Mouse (Mus musculus) MEL (cell line): Measurements from ENCODE around the gene Ttyh2. TPM values are rescaled to one million over a fixed set of nuclear protein-coding genes. Genes with fewer than 3 reads are reported as not detected.
A peak's percentile ranks its signal among the peaks of the same experiment; 100 is the strongest.

Source experiments
- DNase-seq: peaks from one replicate; pipeline ENCODE4 v3.0.0; 2011; ENCODE audit warnings: low read depth, low spot score
- H3K27ac ChIP-seq: 2 replicates; pipeline ENCODE4 v1.5.1; 2012; ENCODE audit warnings: low read depth, mild to moderate bottlenecking, control low read depth, low read length, moderate library complexity; ENCODE audit not compliant: control insufficient read depth
- H3K27me3 ChIP-seq, 2 experiments: fragments of 150-350 bp in 1 of 2; sonication (generic) in 1 of 2; 2 replicates each; pipeline ENCODE4 v1.6.1; 2012; ENCODE audit warnings: low read length in 2 of 2, mild to moderate bottlenecking in 2 of 2, improper control_type of control experiment in 1 of 2, moderate library complexity in 1 of 2; ENCODE audit not compliant: insufficient read depth in 2 of 2, control insufficient read depth in 1 of 2
- H3K36me3 ChIP-seq, 2 experiments: 2 replicates each; pipeline ENCODE4 v1.6.1; 2012 to 2014; ENCODE audit warnings: low read length in 2 of 2, improper control_type of control experiment in 1 of 2, inconsistent platforms in 1 of 2, mild to moderate bottlenecking in 1 of 2; ENCODE audit not compliant: insufficient read depth in 2 of 2, control insufficient read depth in 1 of 2
- H3K4me1 ChIP-seq, 2 experiments: fragments of 150-350 bp in 1 of 2; sonication (generic) in 1 of 2; 2 replicates each; pipeline ENCODE4 v1.6.1; 2012; ENCODE audit warnings: low read length in 2 of 2, improper control_type of control experiment in 1 of 2, mild to moderate bottlenecking in 1 of 2; ENCODE audit not compliant: insufficient read depth in 2 of 2, control insufficient read depth in 1 of 2
- H3K4me3 ChIP-seq, 2 experiments: fragments of 150-350 bp in 1 of 2; sonication (generic) in 1 of 2; 2 replicates each; pipeline ENCODE4 v1.5.1; 2012; ENCODE audit warnings: low read depth in 2 of 2, low read length in 2 of 2, mild to moderate bottlenecking in 2 of 2, moderate library complexity in 2 of 2, control low read depth in 1 of 2, improper control_type of control experiment in 1 of 2; ENCODE audit not compliant: control insufficient read depth in 1 of 2, insufficient read depth in 1 of 2
- H3K79me2 ChIP-seq: 2 replicates; pipeline ENCODE4 v1.6.1; 2012; ENCODE audit warnings: mild to moderate bottlenecking, low read length, moderate library complexity; ENCODE audit not compliant: control insufficient read depth, poor library complexity, insufficient read depth
- H3K9ac ChIP-seq: 2 replicates; pipeline ENCODE4 v1.6.1; 2012; ENCODE audit warnings: low read depth, mild to moderate bottlenecking, control low read depth, low read length, moderate library complexity; ENCODE audit not compliant: control insufficient read depth, poor library complexity, severe bottlenecking
- H3K9me3 ChIP-seq: fragments of 150-350 bp; sonication (generic); replicated peaks from 2 replicates; pipeline ENCODE4 v1.6.1; 2012; ENCODE audit warnings: mild to moderate bottlenecking, low read length, improper control_type of control experiment, moderate library complexity; ENCODE audit not compliant: insufficient read depth
- CHD1 ChIP-seq: IDR thresholded peaks from 2 replicates; pipeline ENCODE4 v1.6.1; 2012; ENCODE audit warnings: low read depth, mild to moderate bottlenecking, inconsistent platforms, low read length, improper control_type of control experiment
- CTCF ChIP-seq, 3 experiments: IDR thresholded peaks in 2 of 3; conservative IDR thresholded peaks in 1 of 3; 2 replicates each; pipeline ENCODE4 v1.5.1; 2011 to 2012; ENCODE audit warnings: low read length in 3 of 3, low read depth in 2 of 3, mild to moderate bottlenecking in 2 of 3, improper control_type of control experiment in 1 of 3, inconsistent platforms in 1 of 3, mixed read lengths in 1 of 3, moderate library complexity in 1 of 3; ENCODE audit not compliant: control insufficient read depth in 1 of 3, insufficient read depth in 1 of 3, poor library complexity in 1 of 3, severe bottlenecking in 1 of 3
- ELF1 ChIP-seq: IDR thresholded peaks from 2 replicates; pipeline ENCODE4 v1.6.1; 2014; ENCODE audit warnings: low read depth, mild to moderate bottlenecking, inconsistent platforms, low read length, improper control_type of control experiment, moderate library complexity
- EP300 ChIP-seq, 2 experiments: IDR thresholded peaks; 2 replicates each; pipeline ENCODE4 v1.6.1; 2011; ENCODE audit warnings: improper control_type of control experiment in 2 of 2, low read length in 2 of 2, low read depth in 1 of 2, mild to moderate bottlenecking in 1 of 2
- GABPA ChIP-seq: IDR thresholded peaks from 2 replicates; pipeline ENCODE4 v1.6.1; 2012; ENCODE audit warnings: low read depth, mild to moderate bottlenecking, inconsistent platforms, low read length, improper control_type of control experiment, moderate library complexity
- GATA1 ChIP-seq: IDR thresholded peaks from 2 replicates; pipeline ENCODE4 v1.6.1; 2011; ENCODE audit warnings: low read depth, low read length, improper control_type of control experiment
- KAT2A ChIP-seq: conservative IDR thresholded peaks from 2 replicates; pipeline ENCODE4 v1.6.1; 2012; ENCODE audit warnings: low read depth, low read length, improper control_type of control experiment, inconsistent platforms
- MAZ ChIP-seq: IDR thresholded peaks from 2 replicates; pipeline ENCODE4 v1.6.1; 2012; ENCODE audit warnings: low read depth, mild to moderate bottlenecking, inconsistent platforms, low read length, improper control_type of control experiment
- MEF2A ChIP-seq: IDR thresholded peaks from 2 replicates; pipeline ENCODE4 v1.6.1; 2014; ENCODE audit warnings: low read depth, mild to moderate bottlenecking, inconsistent platforms, low read length, improper control_type of control experiment; ENCODE audit not compliant: poor library complexity, insufficient replicate concordance, severe bottlenecking; ENCODE audit errors: extremely low read depth
- MYB ChIP-seq: IDR thresholded peaks from 2 replicates; pipeline ENCODE4 v1.6.1; 2011; ENCODE audit warnings: mild to moderate bottlenecking, low read depth, low read length, improper control_type of control experiment
- MYC ChIP-seq: IDR thresholded peaks from 2 replicates; pipeline ENCODE4 v1.6.1; 2011; ENCODE audit warnings: low read depth, mild to moderate bottlenecking, low read length, improper control_type of control experiment, moderate library complexity
- NRF1 ChIP-seq: IDR thresholded peaks from 2 replicates; pipeline ENCODE4 v1.6.1; 2014; ENCODE audit warnings: low read depth, mild to moderate bottlenecking, inconsistent platforms, low read length, improper control_type of control experiment, moderate library complexity; ENCODE audit not compliant: poor library complexity, insufficient read depth, severe bottlenecking
- POLR2AphosphoS2 ChIP-seq: IDR thresholded peaks from 2 replicates; pipeline ENCODE4 v1.6.1; 2011; ENCODE audit warnings: low read length, improper control_type of control experiment
- RCOR1 ChIP-seq: IDR thresholded peaks from 2 replicates; pipeline ENCODE4 v1.6.1; 2012; ENCODE audit warnings: low read depth, mild to moderate bottlenecking, inconsistent platforms, low read length, improper control_type of control experiment
- SMC3 ChIP-seq: IDR thresholded peaks from 2 replicates; pipeline ENCODE4 v1.6.1; 2011; ENCODE audit warnings: low read depth, low read length, improper control_type of control experiment
- TAL1 ChIP-seq: IDR thresholded peaks from 2 replicates; pipeline ENCODE4 v1.6.1; 2012; ENCODE audit warnings: mild to moderate bottlenecking, inconsistent platforms, low read length, moderate library complexity, mixed read lengths
- TCF12 ChIP-seq: IDR thresholded peaks from 2 replicates; pipeline ENCODE4 v1.6.1; 2014; ENCODE audit warnings: low read depth, mild to moderate bottlenecking, inconsistent platforms, low read length, improper control_type of control experiment, moderate library complexity
- UBTF ChIP-seq: IDR thresholded peaks from 2 replicates; pipeline ENCODE4 v1.6.1; 2012; ENCODE audit warnings: low read depth, mild to moderate bottlenecking, inconsistent platforms, low read length, improper control_type of control experiment, moderate library complexity, borderline replicate concordance; ENCODE audit not compliant: insufficient read depth
- ZMIZ1 ChIP-seq: IDR thresholded peaks from 2 replicates; pipeline ENCODE4 v1.6.1; 2012; ENCODE audit warnings: low read depth, mild to moderate bottlenecking, inconsistent platforms, low read length, improper control_type of control experiment, moderate library complexity
- polyA plus RNA-seq, 2 experiments: library from polyadenylated mRNA; stranded (reverse) in 1 of 2; unstranded in 1 of 2; fragments of >175 nt in 1 of 2; fragments of >200 nt in 1 of 2; gene quantifications; 2 replicates each; pipeline versions ENCODE4 v1.2.1 to v1.2.4; 2012; ENCODE audit warnings: low replicate concordance in 2 of 2, low read depth in 1 of 2; ENCODE audit not compliant: insufficient read length in 2 of 2, insufficient read depth in 1 of 2, missing spikeins in 1 of 2
- total RNA-seq: library from RNA; depleted of rRNA; stranded (reverse); fragments of 300-350 nt; gene quantifications from 2 replicates; pipeline ENCODE4 v1.2.3, GENCODE M21; 2012

The Ttyh2 gene
- total and polyA plus RNA-seq, 3 experiments, result 7.2 to 9.7 TPM; not detected in 1

GRCm38 (mm10) chr11:114724787-114725590 is 49.8 kb downstream of the Ttyh2 start:
- Histone ChIP-seq H3K4me1 (peaks cover 0 to 4% of the 10 kb centered on the region in 2 experiments; a peak in 2 of 4 replicates), H3K27ac (no peak overlapping the region), H3K79me2 (no peaks in the 10 kb centered on the region), H3K27me3 (no peaks in the 10 kb centered on the region), H3K9ac (no peak overlapping the region), H3K4me3 (no peak overlapping the region), H3K9me3 (no peaks in the 10 kb centered on the region), H3K36me3 (no peaks in the 10 kb centered on the region)
- peak; percentile 48 for DNase-seq
- TF ChIP-seq CTCF (IDR thresholded peaks at IDR 0.05 in 2 of 3, conservative IDR thresholded peaks at IDR 0.05 in 1 of 3; ENCODE audit: control insufficient read depth in 1 of 3, insufficient read depth in 1 of 3, low read depth in 2 of 3, low read length in 3 of 3, poor library complexity in 1 of 3, severe bottlenecking in 1 of 3), result no peak
- TF ChIP-seq MYC, result no peak
- TF ChIP-seq MYB, result no peak
- no peak for TF ChIP-seq UBTF
- no peak for TF ChIP-seq ZMIZ1
- no peak for TF ChIP-seq NRF1
- TF ChIP-seq EP300 (IDR thresholded peaks at IDR 0.05; ENCODE audit: low read depth in 1 of 2, low read length in 2 of 2), result peak; percentile 62 to 72
- no peak for TF ChIP-seq MEF2A
- no peak for TF ChIP-seq CHD1
- 0 out of 2 replicates have a peak, but pooled peaks have one; percentile 22 for TF ChIP-seq TCF12
- no peak for TF ChIP-seq MAZ
- TF ChIP-seq RCOR1, result peak; percentile 83
- no peak for TF ChIP-seq GABPA
- TF ChIP-seq SMC3, result no peak
- TF ChIP-seq ELF1, result no peak
- TF ChIP-seq POLR2AphosphoS2, result no peak
- TF ChIP-seq TAL1, result peak; percentile 26; the same call in 1 of the 2 replicates
- no peak for TF ChIP-seq KAT2A
- TF ChIP-seq GATA1, result peak; percentile 76
